Mouse (Mus musculus) kidney, postnatal 36 days (tissue): ENCODE data around the gene Cacna1s.

Experiments used
- DNase-seq, 2 experiments: peaks; one replicate each; pipeline ENCODE4 v3.0.0; 2021 to 2022; ENCODE audit warnings: mixed read lengths in 2 of 2

The Cacna1s gene

DNA sequence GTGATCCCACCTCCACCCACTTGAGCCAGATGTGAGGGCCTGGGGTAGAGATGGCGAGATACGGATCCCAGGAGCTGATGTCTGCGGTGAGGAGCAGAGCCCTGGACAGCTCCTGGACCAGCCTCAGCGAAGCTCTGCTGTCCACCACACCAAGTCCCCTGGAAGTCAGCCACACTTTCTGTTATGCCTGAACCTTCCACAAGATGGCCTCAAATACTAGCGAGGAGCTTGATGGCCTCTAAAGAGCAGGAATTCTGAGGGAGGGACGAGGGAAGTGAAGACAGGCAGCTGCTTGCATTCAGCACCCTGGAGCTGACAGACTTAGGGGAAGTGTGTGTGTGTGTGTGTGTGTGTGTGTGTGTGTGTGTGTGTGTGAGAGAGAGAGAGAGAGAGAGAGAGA, 1.1 kb upstream of the Cacna1s start:
- peak; percentile 81 to 83 for DNase-seq

DNA sequence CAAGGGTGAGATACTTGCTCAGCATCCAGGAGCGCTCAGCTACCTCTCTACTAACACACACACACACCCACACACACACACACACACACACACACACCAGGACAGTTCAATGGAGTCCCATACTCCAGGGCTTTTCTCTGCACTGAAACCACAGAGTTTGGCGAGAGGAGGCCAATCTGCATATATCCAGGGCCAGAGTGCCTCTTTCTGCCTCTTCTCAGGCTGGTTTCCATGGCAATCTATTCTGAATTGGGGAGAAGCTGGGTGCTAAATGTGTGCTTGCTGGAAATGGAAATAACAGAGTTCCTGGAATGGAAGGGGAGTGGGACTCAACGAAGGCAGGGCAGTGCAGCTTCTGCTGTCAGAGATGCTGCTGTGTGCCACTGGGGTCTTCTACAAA, 3.2 kb downstream of the Cacna1s start:
- no peak for DNase-seq

DNA sequence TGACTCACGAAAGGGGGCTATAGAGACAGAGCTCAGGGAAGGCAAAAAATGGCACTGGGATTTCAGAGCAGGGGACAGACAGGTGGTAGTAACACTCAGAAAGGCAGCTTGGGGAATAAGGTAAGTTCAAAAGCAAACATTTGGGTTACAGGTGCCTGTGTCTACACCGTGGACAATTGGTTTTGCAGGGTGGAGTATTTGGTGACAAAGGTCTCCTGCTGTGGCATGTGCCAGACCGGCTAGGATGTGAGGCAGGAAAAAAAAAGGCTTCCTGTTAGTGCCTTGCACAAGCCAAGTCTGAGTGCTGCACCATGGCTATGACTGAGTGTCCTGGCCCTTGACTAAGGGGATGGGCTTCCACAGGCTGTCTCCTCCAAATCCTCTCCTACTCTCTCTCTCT, 6.0 kb downstream of the Cacna1s start:
- no peak for DNase-seq

DNA sequence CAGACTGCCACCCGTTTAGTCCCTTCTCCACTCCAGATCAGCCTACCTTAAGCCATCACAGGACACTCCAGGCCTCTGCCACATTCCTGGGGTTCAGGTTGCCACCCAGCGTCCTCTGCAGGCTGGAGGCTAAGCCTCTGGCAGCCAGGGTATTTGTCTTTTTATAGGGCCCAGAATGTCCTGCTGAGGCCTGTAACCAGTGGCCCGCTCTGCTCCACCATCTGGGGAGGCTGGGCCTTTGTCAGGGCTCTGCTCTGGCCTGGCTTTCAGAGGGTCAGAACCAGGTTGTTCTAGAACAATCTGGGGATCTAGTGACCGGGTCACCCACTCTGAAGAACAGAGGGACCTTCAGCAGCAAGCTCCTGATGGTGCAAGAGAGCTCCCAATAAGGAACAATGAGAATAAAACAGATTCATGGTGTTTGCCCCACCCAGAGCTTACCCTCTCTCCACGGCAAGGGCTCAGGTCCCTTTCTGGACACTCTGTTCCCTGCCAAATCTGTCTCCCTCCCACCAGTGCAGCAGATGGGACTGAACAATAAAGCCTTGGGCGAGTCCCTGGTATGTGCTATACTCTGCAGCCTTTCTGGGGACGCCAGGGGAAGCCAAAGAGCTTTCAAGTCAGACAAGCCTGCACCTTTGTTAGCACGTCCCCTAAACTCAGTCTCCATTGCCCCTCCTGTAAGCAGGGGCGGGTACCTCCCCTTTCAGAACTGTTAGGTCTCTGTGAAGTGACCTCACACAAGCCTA, 8.7 kb downstream of the Cacna1s start:
- peak; percentile 66 to 87 for DNase-seq

DNA sequence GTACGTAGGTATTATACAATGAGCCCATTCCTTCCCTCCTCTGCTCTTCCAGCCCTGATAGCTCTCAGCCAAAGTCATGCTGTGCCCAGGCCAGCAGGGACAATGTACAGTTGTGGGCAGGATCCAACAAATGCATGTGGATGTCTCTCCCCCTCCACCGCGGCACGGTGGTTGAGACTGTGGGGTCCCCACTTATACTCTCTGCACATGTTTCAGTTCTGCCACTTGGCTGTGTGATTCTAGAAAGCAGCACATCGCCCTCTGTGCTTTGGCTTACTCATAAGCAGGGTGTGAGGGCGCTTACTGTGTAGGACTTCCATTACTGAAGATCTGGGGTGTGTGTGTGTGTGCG, 9.2 kb downstream of the Cacna1s start:
- no peak for DNase-seq

DNA sequence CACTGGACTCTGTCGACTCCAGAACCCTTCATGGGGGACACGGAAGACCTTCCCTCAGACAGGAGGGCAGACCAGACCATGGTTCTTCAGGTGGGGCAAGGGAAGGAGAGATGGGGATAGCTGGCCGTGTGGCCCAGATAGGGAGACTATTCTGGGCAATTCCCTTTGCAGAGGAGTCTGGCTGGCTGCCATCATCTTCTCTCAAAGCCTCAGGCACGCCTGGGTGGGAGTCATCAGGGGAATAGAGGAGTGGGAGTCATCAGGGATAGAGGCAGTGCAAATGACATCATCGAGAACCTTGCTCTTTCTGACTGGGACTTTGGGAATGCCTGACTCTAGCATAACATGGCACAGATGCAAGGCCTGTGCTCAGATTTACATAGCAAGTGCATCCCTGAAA, 11.4 kb downstream of the Cacna1s start:
- no peak for DNase-seq

DNA sequence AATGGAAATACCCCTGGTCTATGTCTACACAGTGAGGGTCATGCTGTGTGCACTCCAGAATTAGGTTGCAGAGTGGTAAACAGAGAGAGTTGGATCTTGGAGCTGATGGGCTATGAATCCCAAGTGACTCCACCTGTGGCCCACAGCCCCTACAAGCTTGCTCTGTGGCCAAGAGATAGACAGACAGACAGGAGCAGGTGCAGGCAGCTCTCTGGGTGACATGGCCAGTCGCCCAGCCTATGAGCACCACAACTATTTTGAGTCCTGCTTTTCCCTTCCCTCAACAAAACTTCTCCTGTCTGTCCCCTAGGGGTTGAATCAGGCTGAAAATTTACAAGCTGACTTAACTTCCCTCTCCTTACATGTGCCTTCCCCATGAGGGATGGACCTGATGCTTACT, 14.1 kb downstream of the Cacna1s start:
- no peak for DNase-seq

DNA sequence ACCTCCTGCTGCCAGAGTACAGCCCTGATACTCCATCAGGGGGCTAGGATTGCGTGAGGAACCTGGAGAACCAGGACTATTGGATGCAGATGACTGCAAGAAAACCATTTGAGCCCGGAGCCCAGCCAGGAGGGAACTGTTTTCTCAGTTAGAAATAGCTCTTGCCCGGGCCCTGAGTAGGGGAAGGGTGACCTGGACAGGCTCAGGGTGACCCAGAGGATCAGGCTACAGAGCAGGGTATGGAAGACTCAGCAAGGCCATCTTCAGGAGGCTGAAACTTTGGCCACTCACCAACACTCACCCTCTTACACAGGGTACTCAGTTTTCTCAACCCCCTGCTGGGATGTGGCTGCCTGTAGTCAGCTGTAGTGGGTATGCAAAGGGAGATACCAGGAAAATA, 15.0 kb downstream of the Cacna1s start:
- no peak for DNase-seq

DNA sequence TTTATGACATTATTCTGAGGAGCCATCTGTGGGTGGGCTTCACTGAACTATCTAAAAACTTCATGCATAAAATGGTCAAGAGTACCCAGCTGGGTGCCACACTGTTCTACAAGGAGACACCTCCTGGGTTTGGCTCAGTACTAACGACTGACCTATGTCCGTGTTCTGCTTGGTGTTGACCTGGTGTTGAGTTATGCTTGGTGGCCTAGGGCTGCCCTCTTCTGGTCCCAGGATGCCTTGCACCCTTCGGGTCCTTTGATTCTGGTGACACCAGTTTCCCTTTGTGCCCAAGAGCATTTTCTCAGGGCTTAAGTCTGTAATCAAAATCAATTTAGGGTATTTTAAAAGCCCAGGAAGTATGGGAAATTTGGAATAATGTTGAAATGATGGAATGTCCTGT, 23.5 kb downstream of the Cacna1s start:
- DNase-seq = peak; percentile 61 to 74

DNA sequence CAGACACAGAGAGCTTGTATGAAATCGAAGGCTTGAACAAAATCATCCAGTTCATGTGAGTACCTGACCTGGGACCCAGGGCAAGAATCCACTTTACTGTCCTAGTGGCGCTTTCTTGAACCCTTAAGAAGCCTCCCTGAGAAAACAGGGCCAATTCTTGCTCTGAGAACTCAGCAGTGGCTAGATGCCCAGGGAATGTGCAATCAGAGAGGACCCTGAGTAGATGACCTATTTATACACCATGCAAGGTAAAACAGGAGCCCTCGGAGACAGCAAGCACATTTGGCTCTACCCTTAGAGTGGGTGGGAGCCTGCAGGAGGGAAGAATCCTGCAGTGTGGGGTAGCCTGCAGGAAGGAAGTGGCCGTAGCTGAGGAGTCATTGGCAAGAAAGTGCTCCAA, 25.1 kb downstream of the Cacna1s start:
- no peak for DNase-seq

DNA sequence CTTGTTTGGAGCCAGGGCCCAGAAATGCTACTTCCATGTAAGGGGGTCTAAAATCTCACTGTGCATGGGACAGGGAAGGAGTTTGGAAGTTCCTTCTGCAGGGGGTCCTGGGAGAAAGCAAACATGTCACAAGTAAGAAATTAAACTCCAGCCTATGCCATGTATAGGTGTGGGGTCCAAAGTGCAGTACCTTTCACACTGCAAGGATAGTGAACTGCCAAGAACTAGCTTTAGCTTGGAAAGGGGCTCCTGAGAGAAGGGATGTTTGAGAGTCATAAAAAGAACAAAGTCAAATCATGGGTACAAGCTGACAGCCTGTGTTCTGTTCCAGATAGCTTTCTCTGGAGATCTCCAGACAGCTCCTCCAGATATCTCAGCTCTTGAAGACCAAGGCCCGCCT, 28.6 kb downstream of the Cacna1s start:
- DNase-seq = no peak

DNA sequence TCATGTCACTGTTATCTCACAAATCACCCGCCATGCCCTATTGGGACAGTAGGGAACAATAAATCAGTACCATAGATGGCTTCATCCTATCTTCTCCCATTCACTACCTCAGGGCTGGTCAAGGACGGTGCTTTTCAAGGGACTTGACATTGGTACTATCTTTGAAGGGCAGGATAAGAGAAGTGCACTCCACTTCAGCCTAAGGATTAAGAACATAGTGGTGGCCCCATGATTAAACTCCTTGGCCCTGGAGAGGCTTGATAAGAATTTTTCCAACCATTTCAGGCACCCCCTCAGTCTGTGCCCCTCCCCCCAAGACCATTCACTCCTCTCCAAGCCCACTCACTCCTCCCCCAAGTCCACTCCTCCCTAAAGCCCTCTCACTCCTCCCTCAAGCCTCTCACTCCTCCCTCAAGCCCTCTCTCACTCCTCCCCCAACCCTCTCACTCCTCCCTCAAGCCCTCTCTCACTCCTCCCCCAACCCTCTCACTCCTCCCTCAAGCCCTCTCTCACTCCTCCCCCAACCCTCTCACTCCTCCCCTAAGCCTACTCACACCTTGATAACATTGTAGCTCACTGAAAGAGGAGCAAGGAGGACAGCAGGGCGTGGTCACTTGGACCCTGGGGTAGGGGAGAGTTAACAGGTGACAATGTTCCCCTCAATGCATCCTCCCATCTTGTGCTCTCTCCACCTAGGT, 33.6 kb downstream of the Cacna1s start:
- DNase-seq = no peak

DNA sequence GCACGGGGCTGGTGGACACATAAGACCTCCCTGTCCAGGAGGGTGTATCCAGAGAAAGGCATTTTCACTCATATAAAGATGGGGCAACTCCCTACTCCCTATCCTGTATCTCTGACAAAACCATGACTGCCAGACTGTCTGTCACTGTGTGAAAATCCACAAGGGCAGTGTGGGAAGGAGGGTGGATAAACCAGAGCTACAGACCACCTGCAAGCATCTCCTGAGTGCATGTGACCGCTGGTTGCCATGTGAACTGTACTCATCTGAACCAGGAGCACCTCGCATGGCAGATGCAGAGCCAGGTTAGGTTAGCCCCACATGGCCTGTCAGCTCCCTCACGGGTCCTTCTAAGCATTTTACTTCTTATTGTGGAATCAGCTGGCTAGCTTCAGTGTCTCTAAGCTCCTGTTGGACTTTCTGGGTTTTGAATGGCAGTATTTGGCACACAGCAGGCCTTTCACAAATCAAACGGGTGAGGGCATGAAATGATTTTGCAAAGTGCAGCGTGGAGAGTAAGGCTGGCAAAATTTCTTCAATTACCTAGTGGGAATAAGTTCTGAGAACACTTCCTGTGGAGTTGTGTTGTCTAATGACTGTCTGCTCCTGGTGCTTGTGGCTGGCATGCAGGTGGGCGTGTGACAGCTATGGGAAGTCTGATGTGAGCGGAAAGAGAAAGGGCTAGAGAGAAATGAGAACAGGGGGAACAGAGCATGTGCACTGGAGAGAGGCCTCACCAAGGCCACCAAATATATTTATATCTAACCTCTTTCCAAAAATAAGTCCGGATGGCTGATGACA, 37.0 kb downstream of the Cacna1s start:
- no peak for DNase-seq

DNA sequence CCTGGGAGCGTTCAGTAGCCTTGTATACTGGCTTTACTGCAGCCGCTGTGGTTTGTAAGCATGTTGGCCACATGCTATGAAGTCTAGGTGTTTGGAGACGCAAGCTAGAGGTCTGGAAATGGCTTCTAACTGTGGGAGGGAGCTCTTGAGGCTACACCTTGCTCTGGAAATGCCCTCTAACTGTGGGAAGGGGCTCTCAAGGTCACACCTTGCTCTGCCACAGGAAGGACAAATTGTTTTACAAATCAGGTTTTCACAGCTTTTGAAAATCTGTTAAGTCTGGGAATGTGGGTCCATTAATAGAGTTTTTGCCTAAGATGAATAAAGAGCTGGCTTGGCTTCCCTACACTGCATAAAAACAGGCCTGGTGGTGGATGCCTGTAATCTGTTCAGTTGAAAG, 41.2 kb downstream of the Cacna1s start:
- no peak for DNase-seq

DNA sequence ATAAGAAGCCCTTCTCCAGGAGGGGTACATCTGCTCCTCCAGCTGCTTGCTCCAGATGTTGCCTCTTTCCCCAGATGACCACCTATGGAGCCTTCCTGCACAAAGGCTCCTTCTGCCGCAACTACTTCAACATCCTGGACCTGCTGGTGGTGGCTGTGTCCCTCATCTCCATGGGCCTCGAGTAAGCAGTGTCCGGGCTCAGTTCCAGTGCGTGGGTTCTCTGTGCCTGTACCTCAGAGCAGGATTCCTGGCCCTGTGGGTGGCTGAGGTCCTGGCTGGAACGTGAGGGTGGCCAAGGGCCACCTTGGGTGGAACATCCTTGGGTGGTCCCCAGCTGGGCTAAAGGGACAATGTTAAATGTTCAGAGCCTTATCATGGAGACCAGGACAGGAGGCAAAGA, 42.3 kb downstream of the Cacna1s start:
- DNase-seq = no peak

DNA sequence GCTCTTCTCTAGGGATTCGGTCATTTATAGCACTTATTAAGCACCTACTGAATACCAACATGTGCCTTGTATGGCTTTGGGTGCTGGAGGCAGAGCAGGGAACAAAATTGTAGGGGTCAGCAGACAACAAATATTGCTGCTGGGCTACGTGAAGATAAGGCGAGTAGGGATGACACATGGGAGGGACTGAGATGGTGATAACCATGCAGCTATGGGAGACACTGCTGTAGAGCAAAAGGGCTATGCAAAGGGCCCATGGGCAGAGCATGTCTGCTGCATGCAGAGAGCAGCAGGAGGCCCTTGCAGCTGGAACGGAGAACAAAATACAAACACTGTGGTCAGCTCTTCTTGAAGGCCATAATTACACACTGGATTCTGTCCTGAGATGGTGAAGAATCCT, 49.5 kb downstream of the Cacna1s start:
- no peak for DNase-seq

DNA sequence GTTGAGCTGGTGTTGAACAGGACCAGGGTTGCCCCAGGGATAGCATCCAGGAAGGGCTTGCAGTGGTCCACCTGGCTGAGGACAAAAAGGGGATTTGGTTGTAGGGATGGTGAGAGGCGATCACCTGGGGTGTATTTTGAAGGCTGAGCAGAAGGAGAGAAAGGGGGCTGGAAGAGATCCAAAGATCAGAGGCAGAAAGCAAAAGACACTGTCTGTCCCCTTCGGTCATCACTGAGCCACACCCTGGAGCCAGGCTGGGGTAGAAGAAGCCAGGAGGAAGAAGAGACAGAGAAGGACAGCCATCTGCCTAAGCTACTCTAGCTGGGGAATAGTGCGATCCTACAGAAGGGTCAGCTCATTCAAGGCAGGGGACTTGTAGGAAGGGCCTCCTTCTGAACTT, 50.0 kb downstream of the Cacna1s start:
- no peak for DNase-seq

DNA sequence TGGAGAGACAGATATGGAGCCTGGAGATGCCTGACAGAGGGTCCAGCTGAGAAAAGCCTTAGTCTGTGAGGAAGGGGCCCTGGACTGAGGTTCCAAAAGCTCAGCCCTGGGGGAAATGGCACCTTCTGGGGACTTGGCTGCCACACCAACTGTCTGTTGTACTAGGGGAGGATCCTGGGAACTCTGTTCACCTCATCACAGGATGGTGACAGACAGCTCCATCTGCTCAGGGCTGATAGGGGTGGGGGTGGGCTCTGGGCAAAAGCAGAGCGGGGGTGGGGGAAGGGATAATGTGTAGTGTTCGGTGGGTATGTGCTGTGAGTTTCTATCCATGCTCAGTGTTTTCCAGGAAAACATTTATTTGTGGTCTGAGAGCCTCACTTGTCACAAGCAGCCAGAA, 50.4 kb downstream of the Cacna1s start:
- DNase-seq = no peak

DNA sequence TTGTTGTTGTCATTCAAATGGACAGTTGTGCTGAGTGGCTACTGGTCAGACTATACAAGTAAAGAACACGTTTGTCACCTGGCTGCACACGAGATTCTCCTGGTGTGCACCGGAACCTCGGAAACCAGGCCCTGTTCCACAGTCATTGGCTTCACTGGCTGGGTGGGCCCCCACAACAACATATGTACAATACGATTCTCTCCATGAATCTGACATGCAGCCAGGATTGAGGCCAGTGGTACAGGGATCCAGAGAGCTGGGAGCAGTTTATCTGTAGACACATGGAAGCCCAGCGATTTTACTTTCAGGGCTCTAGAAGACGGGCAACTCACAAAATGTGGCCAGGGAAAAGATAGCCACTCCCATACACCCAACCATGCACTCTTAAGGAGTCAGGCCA, 51.1 kb downstream of the Cacna1s start:
- DNase-seq = no peak

DNA sequence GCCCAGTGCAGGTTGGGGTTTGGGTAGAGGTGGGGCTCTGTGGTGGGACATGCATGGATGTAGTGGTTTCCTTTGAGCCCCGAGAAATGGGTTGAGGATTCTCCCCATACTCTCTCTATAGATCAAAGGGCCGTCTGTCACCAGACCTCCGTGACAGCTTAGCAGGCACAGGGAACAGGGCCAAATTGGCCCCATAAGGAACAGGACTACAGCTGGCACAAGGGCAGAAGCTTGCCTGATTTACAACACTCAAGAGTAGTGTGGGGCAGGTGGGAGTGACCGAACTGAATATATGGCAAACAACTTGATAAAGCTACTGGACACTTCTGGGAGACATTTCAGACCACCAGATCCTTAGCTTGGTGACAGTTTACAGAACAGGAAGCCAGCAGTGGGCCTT, 52.2 kb downstream of the Cacna1s start:
- DNase-seq = no peak

DNA sequence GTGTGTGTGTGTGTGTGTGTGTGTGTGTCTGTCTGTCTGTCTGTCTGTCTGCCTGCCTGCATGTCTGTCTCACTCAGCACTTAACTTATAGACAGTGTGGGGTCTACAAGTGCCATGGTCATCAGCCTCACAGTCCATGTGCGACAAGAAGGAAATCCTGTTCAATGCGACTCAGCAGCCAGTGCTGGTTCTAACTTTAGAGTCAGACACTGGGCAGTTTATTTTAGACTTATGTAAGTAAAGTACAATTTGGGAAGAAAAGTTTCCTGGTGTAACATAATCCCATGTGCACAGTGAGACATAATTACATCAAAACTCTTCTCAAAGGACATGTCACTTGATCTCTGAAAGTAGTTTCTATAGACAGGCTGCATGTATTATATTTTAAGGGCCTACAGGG, 56.9 kb downstream of the Cacna1s start:
- DNase-seq = no peak

DNA sequence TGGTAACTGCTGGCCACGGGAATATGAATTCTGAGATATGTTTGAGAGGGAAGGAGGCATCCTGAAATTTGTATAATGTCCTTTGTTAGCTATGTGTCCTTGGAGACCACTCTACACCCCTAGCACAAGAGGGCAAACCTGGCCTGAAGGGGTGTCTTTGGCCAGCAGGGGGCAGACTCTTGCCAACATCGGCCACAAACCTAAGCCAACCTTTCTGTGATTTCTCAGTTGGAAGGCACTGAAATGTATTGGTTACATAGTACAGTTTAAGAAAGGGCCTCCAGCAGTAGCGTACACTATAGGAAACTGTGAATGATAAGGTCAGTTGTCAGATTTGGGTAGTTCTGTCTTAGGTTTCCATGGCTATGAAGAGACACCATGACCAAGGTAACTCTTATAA, 63.6 kb downstream of the Cacna1s start:
- peak; percentile 51 to 86 for DNase-seq

DNA sequence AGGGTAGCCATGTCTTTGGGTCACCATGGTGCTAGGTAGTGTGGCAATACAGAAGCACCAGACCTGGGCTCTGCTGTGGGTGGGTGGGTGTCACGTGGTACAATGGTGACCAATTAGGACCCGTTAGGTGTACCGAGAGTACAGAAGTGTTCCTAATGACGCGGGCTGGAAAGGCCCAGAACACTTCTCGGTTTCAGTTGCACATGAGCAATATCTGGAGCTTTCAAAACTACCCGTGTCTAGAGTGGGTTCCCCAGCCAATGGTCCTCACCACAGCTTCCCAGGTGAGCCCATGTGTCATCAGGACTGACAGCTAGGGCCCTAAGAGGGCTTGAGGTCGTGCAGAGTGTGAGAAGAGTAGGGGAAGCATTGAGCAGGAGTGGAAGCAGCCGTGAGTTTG, 64.5 kb downstream of the Cacna1s start:
- no peak for DNase-seq

DNA sequence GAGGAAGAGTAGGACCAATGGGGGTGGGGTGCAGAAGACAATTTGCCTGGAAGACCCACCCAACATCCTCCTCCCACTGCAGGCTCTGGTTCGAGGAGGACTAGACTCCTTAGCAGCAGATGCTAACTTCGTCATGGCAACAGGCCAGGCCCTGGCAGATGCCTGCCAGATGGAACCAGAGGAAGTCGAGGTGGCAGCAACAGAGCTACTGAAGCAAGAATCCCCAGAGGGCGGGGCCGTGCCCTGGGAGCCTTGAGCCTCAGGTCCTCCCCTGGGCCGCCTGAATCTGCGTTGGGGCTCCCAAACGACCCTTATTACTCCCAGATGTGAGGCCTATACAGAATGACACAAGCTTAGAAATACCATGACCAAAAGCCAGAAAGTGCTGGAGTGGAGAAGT, 66.3 kb downstream of the Cacna1s start:
- DNase-seq = peak in 1 of 2 experiments; percentile 26
